Mouse (Mus musculus): Measurements from ENCODE around the gene Meltf.
A peak's percentile ranks its signal among the peaks of the same experiment; 100 is the strongest.

Meltf gene

DNA sequence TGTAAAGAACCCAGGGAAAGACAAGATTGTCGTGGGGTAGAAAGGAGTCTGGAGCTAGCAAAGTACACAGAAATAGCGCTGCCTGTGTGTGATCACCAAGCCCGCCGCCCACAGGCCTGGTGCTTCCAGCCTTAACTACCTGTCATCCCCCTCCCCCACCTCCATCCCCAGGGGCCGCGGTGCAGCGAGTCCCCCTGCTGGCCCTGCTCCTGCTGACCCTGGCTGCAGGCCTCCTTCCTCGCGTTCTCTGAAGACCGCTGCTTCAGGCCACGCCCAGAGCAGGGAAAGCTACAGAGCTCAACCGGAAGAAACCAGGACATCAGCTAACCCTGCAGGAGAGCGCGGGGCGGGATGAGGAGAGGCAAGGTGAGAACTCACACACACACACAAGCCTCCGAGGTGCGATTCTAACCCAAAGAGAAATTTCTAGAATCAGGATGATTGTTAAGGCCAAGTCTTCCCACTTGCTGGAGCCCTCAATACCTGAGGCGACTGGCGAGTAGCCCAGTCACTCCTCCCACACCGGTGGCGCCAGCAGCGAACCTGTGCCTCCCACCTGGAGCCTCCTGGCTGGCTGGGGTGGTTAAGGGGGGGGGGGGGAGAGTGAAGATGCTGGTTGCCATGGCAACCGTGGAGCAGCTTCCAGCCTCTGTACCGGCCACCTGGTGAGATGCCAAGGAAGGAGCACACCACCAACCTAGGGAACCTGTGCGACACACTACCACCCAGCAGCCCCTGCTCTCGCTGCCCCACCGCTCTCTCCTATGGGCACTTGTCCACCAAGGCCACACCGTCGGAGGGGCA lies 18.6 kb downstream of the Meltf start:
- DNase-seq, result peak; percentile 64

DNA sequence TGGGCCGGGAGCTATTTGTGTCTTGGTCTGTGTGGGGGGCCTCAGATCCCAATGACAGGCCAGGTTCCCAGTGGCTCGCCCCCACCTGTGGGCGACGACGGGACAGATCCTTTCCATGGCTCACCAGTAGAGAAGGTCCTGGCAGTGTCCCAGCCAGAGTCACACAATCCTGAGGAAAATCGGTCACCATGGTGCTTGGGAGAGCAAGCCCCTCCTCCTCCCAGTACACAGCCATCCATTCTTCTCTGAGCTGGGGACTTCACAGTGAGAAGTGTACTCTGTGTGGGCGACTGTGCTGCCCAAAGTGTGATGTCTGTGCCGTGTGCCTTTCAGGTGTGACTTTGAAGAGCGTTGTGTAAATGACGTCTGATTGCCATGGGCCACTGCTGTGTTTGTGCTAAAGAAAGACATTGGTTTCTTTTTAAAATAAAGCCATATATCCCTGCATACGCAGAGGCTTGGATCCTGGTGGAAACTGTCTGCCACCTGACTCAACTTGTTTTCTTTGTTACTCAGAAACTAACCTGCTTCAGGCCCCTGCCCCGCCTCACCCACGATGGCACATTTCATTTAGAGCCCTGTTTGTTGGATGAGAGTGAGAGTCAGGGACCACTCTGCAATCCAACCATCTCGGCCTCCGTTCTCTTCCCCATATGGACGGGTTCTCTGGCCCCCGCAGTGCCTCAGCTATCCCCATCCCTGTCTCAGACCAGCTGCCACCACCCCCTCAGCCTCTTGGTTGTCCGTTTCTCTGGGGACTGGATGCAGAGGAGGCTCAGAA lies 20.1 kb downstream of the Meltf start:
- no peak for DNase-seq

DNA sequence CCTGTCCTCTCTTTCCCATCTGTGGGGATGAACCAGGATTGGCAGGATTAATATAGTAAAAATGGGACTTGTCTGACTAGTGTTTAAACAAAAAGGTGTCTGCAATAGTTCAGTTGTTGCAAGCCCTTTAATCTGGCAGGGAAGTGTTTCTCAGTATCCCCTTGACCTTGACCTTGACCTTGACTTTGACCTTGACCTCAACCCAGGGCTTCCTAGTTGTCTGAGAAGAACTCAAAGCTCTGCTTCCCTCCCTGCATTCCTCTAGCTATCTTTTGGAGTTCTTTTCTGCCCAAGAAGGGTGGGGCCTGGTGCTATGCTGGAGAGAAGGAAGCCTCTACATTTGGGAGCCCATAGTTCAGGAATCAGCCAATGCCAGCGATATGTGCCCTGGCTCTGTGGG lies 23.3 kb downstream of the Meltf start:
- no peak for DNase-seq

GRCm38 (mm10) chr16:31903239-31903638 lies 24.6 kb downstream of the Meltf start:
- no peak for DNase-seq

DNA sequence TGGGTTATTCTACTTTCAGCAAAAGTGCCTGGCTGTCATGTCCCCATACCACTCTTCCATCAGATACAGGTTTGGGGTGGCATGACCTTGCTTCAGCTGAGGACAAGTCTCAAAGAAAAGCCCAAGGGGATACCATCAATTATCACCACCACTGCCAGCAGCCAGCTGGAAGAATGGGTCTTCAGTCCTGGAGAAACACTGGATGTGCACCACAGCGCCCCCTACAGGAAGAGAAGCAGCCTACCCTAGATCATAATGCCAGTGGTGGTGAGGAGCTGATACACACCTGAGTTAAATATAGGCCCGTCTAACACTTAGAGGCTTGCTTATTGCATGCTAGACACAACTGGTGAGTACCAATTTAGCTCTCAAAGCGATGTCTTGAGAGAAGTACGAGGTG lies 26.7 kb downstream of the Meltf start:
- DNase-seq, result no peak

GRCm38 (mm10) chr16:31905891-31906825 lies 27.5 kb downstream of the Meltf start:
- no peak for DNase-seq

- peak; percentile 61 for DNase-seq
Measured at GRCm38 (mm10) chr16:31906896-31907295, 28.3 kb downstream of the Meltf start.

DNA sequence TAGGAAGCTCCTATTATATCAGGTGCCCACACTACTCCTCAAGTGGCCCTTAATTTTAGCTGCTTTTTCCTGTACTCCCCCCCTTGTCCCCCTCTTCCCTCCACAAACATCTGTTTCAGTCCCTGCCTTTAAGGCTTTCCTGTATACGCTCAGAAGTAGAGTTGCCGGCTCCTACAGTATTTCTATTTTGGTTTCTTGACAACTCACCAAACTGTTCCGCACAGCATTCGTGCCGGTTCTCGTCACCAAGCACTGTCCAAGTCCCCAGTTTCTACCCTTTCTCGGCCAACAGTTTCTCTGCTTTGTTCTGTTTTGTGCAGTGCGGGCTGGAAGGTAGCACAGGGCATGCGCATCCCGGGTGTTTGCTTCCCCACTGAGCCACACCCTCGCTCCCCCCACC lies 30.3 kb downstream of the Meltf start:
- no peak for DNase-seq

GRCm38 (mm10) chr16:31910281-31910847 lies 31.8 kb downstream of the Meltf start:
- no peak for DNase-seq

GRCm38 (mm10) chr16:31917776-31918175 lies 39.2 kb downstream of the Meltf start:
- DNase-seq, result no peak

DNA sequence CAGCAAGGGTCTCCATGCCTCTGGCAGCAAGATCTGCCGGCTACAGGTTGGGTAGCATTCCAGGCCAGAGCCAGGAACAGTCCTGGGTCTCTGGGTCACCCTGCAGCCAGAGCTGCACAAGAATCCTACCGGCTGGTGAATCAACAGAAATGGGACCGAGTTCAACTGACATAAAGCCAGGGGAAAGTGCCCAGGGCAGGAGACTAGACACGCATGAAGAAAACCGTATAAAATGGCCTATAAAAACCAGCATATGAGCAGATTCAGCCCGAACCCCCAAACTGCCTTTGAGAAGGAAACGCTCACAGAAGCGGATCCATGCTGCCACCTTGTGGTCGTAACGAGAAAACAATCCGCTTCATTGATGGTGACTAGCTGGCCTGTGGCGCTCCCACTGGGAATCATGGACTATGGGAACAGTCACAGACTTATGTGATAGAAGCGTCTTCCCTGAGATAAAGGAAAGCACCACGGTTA lies 39.7 kb downstream of the Meltf start:
- peak; percentile 85 for DNase-seq

DNA sequence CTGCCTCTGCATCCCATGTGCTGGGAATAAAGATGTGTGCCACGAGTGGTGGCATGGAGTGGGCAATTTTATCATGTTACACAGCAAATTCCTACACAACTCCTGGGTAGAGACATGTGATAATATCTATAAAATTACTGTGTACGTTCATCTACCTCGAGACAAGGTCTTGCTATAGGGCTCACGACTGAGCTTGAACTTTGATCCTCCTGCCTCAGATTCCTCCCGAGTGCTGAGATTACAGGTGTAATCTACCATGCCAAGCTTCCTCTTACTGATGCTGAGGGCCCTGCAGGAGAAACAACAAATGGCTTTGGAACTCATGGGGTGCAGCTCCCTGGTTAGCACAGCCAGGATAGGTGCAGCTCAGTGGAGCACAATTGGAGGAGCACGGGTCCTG lies 45.8 kb downstream of the Meltf start:
- DNase-seq, result no peak

GRCm38 (mm10) chr16:31926091-31926490 lies 47.5 kb downstream of the Meltf start:
- DNase-seq, result no peak

GRCm38 (mm10) chr16:31926547-31927182 lies 48.1 kb downstream of the Meltf start:
- DNase-seq, result no peak

GRCm38 (mm10) chr16:31927412-31927811 lies 48.8 kb downstream of the Meltf start:
- no peak for DNase-seq

- no peak for DNase-seq
Measured at GRCm38 (mm10) chr16:31931330-31931729, 52.7 kb downstream of the Meltf start.

- no peak for DNase-seq
Measured at GRCm38 (mm10) chr16:31932255-31932654, 53.6 kb downstream of the Meltf start.

- DNase-seq, result peak; percentile 95
Measured at GRCm38 (mm10) chr16:31932840-31933697, 54.5 kb downstream of the Meltf start.

DNA sequence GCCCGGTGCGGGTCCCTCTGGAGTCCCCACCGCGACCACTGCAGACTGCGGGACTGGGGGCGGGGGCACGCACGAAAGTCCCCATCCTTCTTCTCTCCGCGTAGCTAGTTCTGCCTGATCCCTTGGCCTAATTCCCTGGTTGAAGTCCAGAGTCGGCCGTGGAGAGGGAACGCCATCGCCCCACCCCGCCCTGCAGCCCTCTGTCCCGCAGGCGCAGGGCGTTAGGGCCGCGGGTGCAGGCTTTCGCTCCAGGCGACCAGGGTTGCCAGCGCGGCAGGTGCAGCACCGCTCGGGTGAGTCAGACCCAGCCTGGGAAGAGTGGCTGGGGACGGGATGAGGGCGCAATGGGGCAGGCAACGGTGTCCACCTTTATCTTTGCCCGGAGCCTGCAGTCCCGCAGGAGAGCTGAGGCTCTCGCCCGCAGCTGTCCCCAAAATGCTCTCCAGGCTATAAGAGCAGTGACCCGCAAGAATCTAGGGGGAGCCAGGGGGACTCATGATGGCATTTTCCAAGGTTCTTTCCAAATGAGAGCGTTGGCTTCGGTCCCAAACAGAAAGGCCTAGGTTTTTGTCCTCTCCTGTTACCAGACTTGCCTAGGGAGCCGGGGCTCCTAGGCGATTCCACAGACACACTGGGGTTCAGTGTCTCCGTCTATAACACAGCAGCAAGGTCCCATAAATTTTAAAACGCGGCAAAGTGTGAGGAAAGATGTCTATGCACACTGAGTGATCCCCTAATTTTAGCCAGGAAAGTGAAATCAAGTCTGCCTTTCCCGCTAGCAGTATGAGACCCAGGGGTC lies 55.3 kb downstream of the Meltf start, which contains the start of gene Pigz:
Gene Pigz, plus strand, starts transcription at position 101 of the 799 bp plus-strand sequence.
- DNase-seq, result peak; percentile 57

GRCm38 (mm10) chr16:31934550-31935010 lies 56.0 kb downstream of the Meltf start:
- no peak for DNase-seq
